Mouse (Mus musculus) kidney, adult 10 weeks (tissue): Measurements from ENCODE around the gene Ces2f. TPM values are rescaled to one million over a fixed set of nuclear protein-coding genes. Genes with fewer than 3 reads are reported as not detected.

Experiments
- polyA plus RNA-seq: library from polyadenylated mRNA; stranded (reverse); fragments of 350-450 nt; fragmentation: Illumina TruSeq; extraction: RNeasy Lipid Tissue Mini Kit (QIAGEN cat#74804); gene quantifications from one replicate; pipeline ENCODE4 v1.2.3, GENCODE M21; 2014; ENCODE audit warnings: low read depth, low replicate concordance

Gene Ces2f
- 0.20 TPM for polyA plus RNA-seq

GRCm38 (mm10) chr8:104947056-104947455 is at the start of gene Ces2f:
Gene Ces2f, plus strand, starts transcription at chr8:104947356.

DNA sequence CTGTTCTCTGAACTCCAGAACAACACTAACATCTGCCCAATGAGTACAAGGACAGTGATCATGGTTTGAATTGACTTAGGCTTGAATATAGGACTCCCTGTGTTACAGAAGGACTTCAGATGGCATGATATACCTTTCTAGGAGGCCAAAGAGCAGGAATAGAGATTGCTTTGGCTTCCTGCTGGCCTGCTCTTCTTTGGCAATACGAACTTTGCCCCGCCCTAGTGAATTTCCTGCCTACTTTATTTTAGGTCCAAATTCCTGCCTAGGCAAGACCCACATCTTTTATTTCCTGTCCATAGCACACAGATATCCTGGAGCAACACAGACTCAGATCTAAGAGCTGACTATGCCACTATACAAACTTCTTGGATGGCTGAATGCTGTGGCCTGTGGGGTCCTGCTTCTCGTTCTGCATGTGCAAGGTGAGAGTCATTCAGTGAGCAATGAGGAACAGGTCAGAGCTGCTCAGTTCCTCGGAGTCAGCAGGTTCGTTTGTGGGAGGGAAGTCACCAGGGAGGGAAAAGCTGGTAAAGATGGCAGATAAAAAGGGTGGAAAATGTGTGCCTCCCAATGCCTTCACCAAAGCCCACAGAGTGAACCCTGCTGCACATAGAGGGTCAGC is 21.1 kb upstream of the Ces2f start, which contains the start of gene Ces2e:
TSS of gene Ces2e (plus strand) at position 289 of the 625 bp plus-strand sequence.

GRCm38 (mm10) chr8:104961537-104961961 is 14.4 kb downstream of the Ces2f start, which contains the start of gene Ces2g:
Gene Ces2g, plus strand, starts transcription at chr8:104961718.

GRCm38 (mm10) chr8:105000586-105000985 is 53.4 kb downstream of the Ces2f start, which contains the start of gene Ces2h:
Gene Ces2h, plus strand, starts transcription at chr8:105000853.

Other genes starting within 250 kb of the Ces2f start
- gene Ces2a, start 213.4 kb upstream of the Ces2f start, polyA plus RNA-seq, result not detected
- gene Ces2b, start 115.8 kb upstream of the Ces2f start, polyA plus RNA-seq, result 13.6 TPM
- gene Ces2c, start 100.3 kb upstream of the Ces2f start, polyA plus RNA-seq, result 95.0 TPM
- 12.1 TPM for gene Ces2e, start 21.1 kb upstream of the Ces2f start, polyA plus RNA-seq
- 8.8 TPM for gene Ces2g, start 14.4 kb downstream of the Ces2f start, polyA plus RNA-seq
- gene Ces2h, start 53.5 kb downstream of the Ces2f start, polyA plus RNA-seq, result 0.28 TPM
- not detected for gene Ces3a, start 101.2 kb downstream of the Ces2f start, polyA plus RNA-seq
- not detected for gene Ces3b, start 136.4 kb downstream of the Ces2f start, polyA plus RNA-seq
- gene Ces4a, start 184.4 kb downstream of the Ces2f start, polyA plus RNA-seq, result not detected
- gene Cbfb, start 223.3 kb downstream of the Ces2f start, polyA plus RNA-seq, result 50.5 TPM